Mouse (Mus musculus) megakaryocyte, embryonic 14.5 days (primary cell): ENCODE results near the gene Vps8.

ENCODE experiments used
- FLI1 ChIP-seq: IDR thresholded peaks from 2 replicates; pipeline ENCODE4 v1.6.1; 2012; ENCODE audit warnings: low read length, inconsistent platforms, mixed read lengths
- GATA1 ChIP-seq: IDR thresholded peaks from 3 replicates; pipeline ENCODE4 v1.6.1; 2012; ENCODE audit warnings: mixed read lengths, low read length, inconsistent platforms, borderline replicate concordance

GRCm38 (mm10) chr16:21689141-21689540 lies 266.2 kb downstream of the Vps8 start:
- TF ChIP-seq GATA1, result no peak
- no peak for TF ChIP-seq FLI1
